Mouse (Mus musculus) kidney, postnatal 25 days (tissue): ENCODE data around the gene Ifitm3.
"Not testable (repeated sequence)": the region's sequence is repeated elsewhere in the genome, so short reads cannot be mapped to it uniquely, and the experiment has no call there.

ENCODE experiments used
- DNase-seq, 2 experiments: peaks; one replicate each; pipeline ENCODE4 v3.0.0; 2021; ENCODE audit warnings: mixed read lengths in 2 of 2

The Ifitm3 gene

GRCm38 (mm10) chr7:140998853-140999700, 11.5 kb downstream of the Ifitm3 start:
- DNase-seq = no peak

GRCm38 (mm10) chr7:140997817-140998216, 12.8 kb downstream of the Ifitm3 start:
- DNase-seq = no peak

GRCm38 (mm10) chr7:140991117-140991689, 19.4 kb downstream of the Ifitm3 start:
- DNase-seq = no peak

- no peak for DNase-seq
These were observed 19.9 kb downstream of the Ifitm3 start for GRCm38 (mm10) chr7:140990622-140991021.

- DNase-seq = no peak
These were observed 20.4 kb downstream of the Ifitm3 start for GRCm38 (mm10) chr7:140990185-140990584.

GRCm38 (mm10) chr7:140989022-140989421, 21.5 kb downstream of the Ifitm3 start:
- DNase-seq = no peak

GRCm38 (mm10) chr7:140987182-140988138, 23.1 kb downstream of the Ifitm3 start:
- DNase-seq = no peak

- DNase-seq = no peak
These were observed 27.6 kb downstream of the Ifitm3 start for GRCm38 (mm10) chr7:140982971-140983370.

- DNase-seq = no peak
These were observed 28.9 kb downstream of the Ifitm3 start for GRCm38 (mm10) chr7:140981704-140982103.

- DNase-seq = not testable (repeated sequence)
These were observed 33.9 kb downstream of the Ifitm3 start for GRCm38 (mm10) chr7:140976720-140977119.

- DNase-seq = no peak
These were observed 35.1 kb downstream of the Ifitm3 start for GRCm38 (mm10) chr7:140975465-140975864.

GRCm38 (mm10) chr7:140974940-140975339, 35.6 kb downstream of the Ifitm3 start:
- DNase-seq = no peak

GRCm38 (mm10) chr7:140973396-140974165, 37.0 kb downstream of the Ifitm3 start:
- DNase-seq = no peak

GRCm38 (mm10) chr7:140971479-140972171, 38.9 kb downstream of the Ifitm3 start:
- DNase-seq = peak; percentile 32 to 60

- DNase-seq = no peak
These were observed 39.6 kb downstream of the Ifitm3 start for GRCm38 (mm10) chr7:140970931-140971330.

- not testable (repeated sequence) for DNase-seq
These were observed 41.9 kb downstream of the Ifitm3 start for GRCm38 (mm10) chr7:140968710-140969109.

- DNase-seq = no peak
These were observed 42.5 kb downstream of the Ifitm3 start for GRCm38 (mm10) chr7:140967862-140968591.

- no peak for DNase-seq
These were observed 43.6 kb downstream of the Ifitm3 start, which contains the start of gene Ifitm1 for GRCm38 (mm10) chr7:140966921-140967320. TSS of gene Ifitm1 (plus strand) at chr7:140967221.

- no peak for DNase-seq
These were observed 47.8 kb downstream of the Ifitm3 start for GRCm38 (mm10) chr7:140962733-140963132.

- DNase-seq = no peak
These were observed 49.2 kb downstream of the Ifitm3 start for GRCm38 (mm10) chr7:140961416-140961815.

- no peak for DNase-seq
These were observed 50.5 kb downstream of the Ifitm3 start for GRCm38 (mm10) chr7:140960026-140960425.
